22 mouse cellular contexts compared by ENCODE assay signal in the genomic region with DNA sequence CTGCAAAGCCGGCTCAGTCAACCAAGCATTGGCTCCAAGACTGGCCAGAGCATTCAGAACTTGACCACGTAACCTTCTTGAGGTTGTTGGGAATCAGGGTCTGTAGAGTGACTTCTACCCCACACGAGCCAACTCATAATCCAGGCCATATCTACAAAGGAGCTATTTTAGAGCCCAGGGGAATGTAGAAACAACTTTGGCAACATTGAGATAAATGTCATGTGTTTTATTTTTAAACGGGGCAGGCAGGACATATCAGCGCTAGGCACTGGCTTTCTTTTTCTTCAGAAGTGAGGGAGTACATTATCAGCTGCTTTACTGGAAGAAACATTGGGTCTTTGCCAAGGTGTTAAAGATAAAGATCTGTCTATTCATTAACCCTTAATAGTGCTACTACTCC. TPM values are rescaled to one million over a fixed set of nuclear protein-coding genes. Genes with fewer than 3 reads are reported as not detected.
DNase-seq lines count a peak whose midpoint lies in the region; ATAC-seq lines count a peak whose summit lies in the region.
"Had no signal": no experiment of that assay in that cellular context is flagged by ENCODE, and none has a peak within 500 bp of the region (broad histone marks: within the 10 kb centered on the region; RNA-seq: fewer than 3 reads in every experiment).

No protein-coding gene starts in this region.

- peak; percentile 7 for DNase-seq in forebrain, embryonic 14.5 days (ENCODE audit: low spot score)
- no peak for DNase-seq in heart, adult 8-10 months (ENCODE audit: low spot score)
- no peak for DNase-seq in heart, adult 18-20 months
- no peak for DNase-seq in lung, postnatal 10 days
- DNase-seq: adrenal gland, adult 8-10 months; adrenal gland, postnatal 36 days; B cell, adult 2 months; cerebellum, adult 2 months; cerebellum, postnatal 10 days; gastrocnemius, postnatal 36 days had no signal

- no peak overlapping the region for H3K9ac ChIP-seq in forebrain, embryonic 14.5 days (ENCODE audit: low read length)
- no peak overlapping the region for H3K9ac ChIP-seq in forebrain, embryonic 12.5 days
- H3K9ac ChIP-seq in heart, embryonic 12.5 days = no peak overlapping the region
- H3K9ac ChIP-seq in heart, embryonic 16.5 days (ENCODE audit: low read length) = no peak overlapping the region
- no peak overlapping the region for H3K9ac ChIP-seq in lung, embryonic 15.5 days
- H3K9ac ChIP-seq: forebrain, embryonic 15.5 days; hindbrain, embryonic 12.5 days had no signal

- no peak overlapping the region for H3K4me3 ChIP-seq in forebrain, embryonic 14.5 days (ENCODE audit: low read depth, low read length)
- no peak overlapping the region for H3K4me3 ChIP-seq in forebrain, embryonic 12.5 days (replicated peaks)
- no peak overlapping the region for H3K4me3 ChIP-seq in heart, embryonic 12.5 days
- no peak overlapping the region for H3K4me3 ChIP-seq in heart, embryonic 16.5 days (ENCODE audit: low read length)
- H3K4me3 ChIP-seq in lung, embryonic 15.5 days = no peak overlapping the region
- H3K4me3 ChIP-seq: embryonic facial prominence, embryonic 10.5 days; forebrain, embryonic 15.5 days; hindbrain, embryonic 12.5 days had no signal

- 0 out of 2 replicates have a peak, but pooled peaks cover 6% of the 10 kb centered on the region for H3K4me1 ChIP-seq in forebrain, embryonic 14.5 days (ENCODE audit: control insufficient read depth, insufficient read depth, low read length)
- peaks cover 8% of the 10 kb centered on the region for H3K4me1 ChIP-seq in forebrain, embryonic 12.5 days
- peaks cover 60% of the 10 kb centered on the region for H3K4me1 ChIP-seq in heart, embryonic 12.5 days (replicated peaks)
- H3K4me1 ChIP-seq in heart, embryonic 16.5 days (ENCODE audit: control insufficient read depth, insufficient read depth, low read length) = peaks cover 30% of the 10 kb centered on the region
- H3K4me1 ChIP-seq in lung, embryonic 15.5 days = peaks cover 32% of the 10 kb centered on the region
- H3K4me1 ChIP-seq: hindbrain, embryonic 12.5 days had no signal

- H3K27ac ChIP-seq in forebrain, embryonic 14.5 days (ENCODE audit: low read depth, low read length) = no peak overlapping the region
- H3K27ac ChIP-seq in forebrain, embryonic 12.5 days = no peak overlapping the region
- H3K27ac ChIP-seq in heart, embryonic 12.5 days (ENCODE audit: poor library complexity, severe bottlenecking) = peak overlapping the region; percentile 70
- H3K27ac ChIP-seq in heart, embryonic 16.5 days (ENCODE audit: low read length) = peak overlapping the region; percentile 85
- peak overlapping the region; percentile 18; the same call in 1 of the 2 replicates for H3K27ac ChIP-seq in lung, embryonic 15.5 days
- H3K27ac ChIP-seq: embryonic facial prominence, embryonic 10.5 days; forebrain, embryonic 15.5 days; hindbrain, embryonic 12.5 days had no signal

- H3K4me2 ChIP-seq in forebrain, embryonic 14.5 days (ENCODE audit: low read length) = no peak overlapping the region
- no peak overlapping the region for H3K4me2 ChIP-seq in forebrain, embryonic 12.5 days
- peak overlapping the region; percentile 8; the same call in 1 of the 2 replicates for H3K4me2 ChIP-seq in heart, embryonic 12.5 days
- 0 out of 2 replicates have a peak overlapping the region, but pooled peaks have one; percentile 14 for H3K4me2 ChIP-seq in heart, embryonic 16.5 days (ENCODE audit: low read depth, low read length)
- H3K4me2 ChIP-seq in lung, embryonic 15.5 days = no peak overlapping the region
- H3K4me2 ChIP-seq: forebrain, embryonic 15.5 days; hindbrain, embryonic 12.5 days had no signal

- no peaks in the 10 kb centered on the region for H3K27me3 ChIP-seq in forebrain, embryonic 14.5 days (replicated peaks; ENCODE audit: control insufficient read depth, insufficient read depth, low read length)
- no peaks in the 10 kb centered on the region for H3K27me3 ChIP-seq in forebrain, embryonic 12.5 days
- H3K27me3 ChIP-seq in heart, embryonic 12.5 days (replicated peaks) = no peaks in the 10 kb centered on the region
- no peaks in the 10 kb centered on the region for H3K27me3 ChIP-seq in heart, embryonic 16.5 days (ENCODE audit: control insufficient read depth, insufficient read depth, low read length)
- no peaks in the 10 kb centered on the region for H3K27me3 ChIP-seq in lung, embryonic 15.5 days
- H3K27me3 ChIP-seq: forebrain, embryonic 15.5 days; hindbrain, embryonic 12.5 days had no signal

- H3K9me3 ChIP-seq in forebrain, embryonic 14.5 days (replicated peaks; ENCODE audit: control insufficient read depth, low read length) = no peaks in the 10 kb centered on the region
- no peaks in the 10 kb centered on the region for H3K9me3 ChIP-seq in forebrain, embryonic 12.5 days
- H3K9me3 ChIP-seq in heart, embryonic 12.5 days (replicated peaks) = no peaks in the 10 kb centered on the region
- no peaks in the 10 kb centered on the region for H3K9me3 ChIP-seq in heart, embryonic 16.5 days (replicated peaks; ENCODE audit: control insufficient read depth, low read length)
- H3K9me3 ChIP-seq in lung, embryonic 15.5 days = no peaks in the 10 kb centered on the region
- H3K9me3 ChIP-seq: embryonic facial prominence, embryonic 10.5 days; forebrain, embryonic 15.5 days; hindbrain, embryonic 12.5 days had no signal

- H3K36me3 ChIP-seq in forebrain, embryonic 14.5 days (ENCODE audit: control insufficient read depth, insufficient read depth, low read length) = no peaks in the 10 kb centered on the region
- H3K36me3 ChIP-seq in forebrain, embryonic 12.5 days (replicated peaks) = no peaks in the 10 kb centered on the region
- no peaks in the 10 kb centered on the region for H3K36me3 ChIP-seq in heart, embryonic 12.5 days
- no peaks in the 10 kb centered on the region for H3K36me3 ChIP-seq in heart, embryonic 16.5 days (ENCODE audit: control insufficient read depth, insufficient read depth)
- H3K36me3 ChIP-seq in lung, embryonic 15.5 days = no peaks in the 10 kb centered on the region
- H3K36me3 ChIP-seq: embryonic facial prominence, embryonic 10.5 days; forebrain, embryonic 15.5 days; G1E; hindbrain, embryonic 12.5 days had no signal

- no peak for ATAC-seq in forebrain, embryonic 14.5 days
- ATAC-seq in forebrain, embryonic 12.5 days (ENCODE audit: low FRiP score) = no peak
- ATAC-seq in heart, embryonic 12.5 days (ENCODE audit: insufficient number of reproducible peaks, low FRiP score) = no peak
- ATAC-seq in heart, embryonic 16.5 days (replicated peaks; ENCODE audit: extremely low read depth, insufficient read depth, low FRiP score) = peak; percentile 74
- no peak for ATAC-seq in lung, embryonic 15.5 days (ENCODE audit: borderline replicate concordance, extremely low read depth, low FRiP score, low TSS enrichment)
- ATAC-seq: CD4-positive, CD25-positive, alpha-beta regulatory T cell, adult 4 months; forebrain, embryonic 15.5 days; hindbrain, embryonic 16.5 days; inflammation-experienced regulatory T-cells, adult 6 months; intestine, postnatal 0 days had no signal

- WGBS in forebrain, embryonic 14.5 days = 73% methylated on average over 5 of the region's 5 CpGs
- 83% methylated on average over 5 of the region's 5 CpGs for WGBS in forebrain, embryonic 12.5 days
- WGBS in heart, embryonic 12.5 days = 24% methylated on average over 5 of the region's 5 CpGs
- WGBS in heart, embryonic 16.5 days = 24% methylated on average over 5 of the region's 5 CpGs
- WGBS in lung, embryonic 15.5 days = 32% methylated on average over 5 of the region's 5 CpGs

RNA-seq across cellular contexts. Expression of gene Col6a6, which starts 36.1 kb away (rescaled TPM):
- polyA plus RNA-seq in forebrain, embryonic 14.5 days (2014; fragmentation: Nextera tagmentation; extraction: Ambion mirVana) = 0.05 TPM in 1 of 2 replicates, not detected in the other
- polyA plus RNA-seq in forebrain, embryonic 12.5 days (2016; fragmentation: Nextera tagmentation; extraction: Ambion mirVana) = 0.10 and 0.17 TPM in 2 replicates
- polyA plus RNA-seq in heart, embryonic 12.5 days (2016; fragmentation: Nextera tagmentation; extraction: Ambion mirVana) = 1.3 and 1.6 TPM in 2 replicates
- 1 to 10 TPM; 2.3 to 4.3 (median 3.4) TPM for total RNA-seq in heart, adult 8-10 months (2022)
- 3.1 and 3.5 TPM in 2 replicates for polyA plus RNA-seq in heart, embryonic 16.5 days (2015; fragmentation: Nextera tagmentation; extraction: Ambion mirVana)
- 1 to 10 TPM; 2.8 to 3.5 TPM for total RNA-seq in heart, adult 18-20 months (2021)
- 0.88 and 1.2 TPM in 2 replicates for polyA plus RNA-seq in lung, embryonic 15.5 days (2015; fragmentation: Nextera tagmentation; extraction: Ambion mirVana)
- polyA plus RNA-seq: CD4-positive, CD25-positive, alpha-beta regulatory T cell, adult 4 months; G1E had no signal

Comparison
In these comparisons a context has a peak if more than half of its experiments do, and no peak if none do; other contexts are left out.
1. H3K27ac ChIP-seq: peak in heart, embryonic 12.5 days (single experiment), heart, embryonic 16.5 days (single experiment) and lung, embryonic 15.5 days (single experiment); none in forebrain, embryonic 14.5 days (single experiment) and forebrain, embryonic 12.5 days (single experiment).
2. H3K4me2 ChIP-seq: peak in heart, embryonic 12.5 days (single experiment) and heart, embryonic 16.5 days (single experiment); none in forebrain, embryonic 14.5 days (single experiment), forebrain, embryonic 12.5 days (single experiment) and lung, embryonic 15.5 days (single experiment).